Mouse (Mus musculus) erythroblast, embryonic 14.5 days (primary cell): ENCODE measurements around the gene D630003M21Rik. TPM values are rescaled to one million over a fixed set of nuclear protein-coding genes. Genes with fewer than 3 reads are reported as not detected.

Source experiments
- H3K27me3 ChIP-seq: 2 replicates; pipeline ENCODE4 v1.6.1; 2012; ENCODE audit warnings: inconsistent platforms; ENCODE audit not compliant: control insufficient read depth
- H3K36me3 ChIP-seq: 2 replicates; pipeline ENCODE4 v1.6.1; 2012; ENCODE audit warnings: mild to moderate bottlenecking, inconsistent platforms; ENCODE audit not compliant: control insufficient read depth
- H3K4me1 ChIP-seq: 2 replicates; pipeline ENCODE4 v1.6.1; 2012; ENCODE audit warnings: inconsistent platforms; ENCODE audit not compliant: control insufficient read depth
- H3K4me3 ChIP-seq: replicated peaks from 2 replicates; pipeline ENCODE3; 2012; ENCODE audit warnings: moderate library complexity, mild to moderate bottlenecking, inconsistent platforms
- H3K9me3 ChIP-seq: 2 replicates; pipeline ENCODE4 v1.6.1; 2012; ENCODE audit warnings: low read length, inconsistent platforms, mixed read lengths; ENCODE audit not compliant: control insufficient read depth
- GATA1 ChIP-seq: IDR thresholded peaks from 2 replicates; pipeline ENCODE4 v1.6.1; 2012; ENCODE audit warnings: low read length, inconsistent platforms, mixed read lengths
- TAL1 ChIP-seq: IDR thresholded peaks from 3 replicates; pipeline ENCODE4 v1.6.1; 2012; ENCODE audit warnings: low read length, inconsistent platforms, mixed read lengths
- polyA plus RNA-seq: library from polyadenylated mRNA; stranded (reverse); fragments of >175 nt; gene quantifications from 2 replicates; pipeline ENCODE4 v1.2.3, GENCODE M21; 2012

Gene D630003M21Rik
- polyA plus RNA-seq, 1 experiment = 0.01 TPM

- peaks cover 5% of the 10 kb centered on the region for H3K4me1 ChIP-seq
- H3K4me3 ChIP-seq = no peak overlapping the region
- no peaks in the 10 kb centered on the region for H3K9me3 ChIP-seq
- TF ChIP-seq TAL1 (no peak), GATA1 (no peak)
- H3K27me3 ChIP-seq = no peaks in the 10 kb centered on the region; the same call in 1 of the 2 replicates
- H3K36me3 ChIP-seq = no peaks in the 10 kb centered on the region
Observed at GRCm38 (mm10) chr2:158191098-158191497, 37.9 kb downstream of the D630003M21Rik start.

DNA sequence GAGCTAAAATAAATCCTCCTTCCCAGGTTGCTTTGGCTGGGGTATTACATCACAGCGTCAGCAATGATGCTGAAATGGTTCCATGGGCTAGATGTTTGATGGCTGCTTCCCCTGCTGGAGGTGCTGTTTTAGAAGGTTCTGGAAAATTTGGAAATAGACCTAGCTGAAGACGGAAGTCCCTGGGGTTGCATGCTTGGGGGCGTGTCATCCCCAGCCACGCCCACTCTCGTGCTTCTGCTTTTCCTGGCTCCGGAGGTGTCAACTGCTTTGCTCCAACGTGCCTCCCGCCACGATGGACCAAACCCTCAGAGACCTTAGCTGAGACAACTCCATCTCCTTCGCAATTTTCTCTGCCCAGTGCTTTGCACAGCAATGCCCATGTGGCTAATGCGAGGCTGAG is 39.6 kb downstream of the D630003M21Rik start:
- H3K27me3 ChIP-seq = no peaks in the 10 kb centered on the region; the same call in 1 of the 2 replicates
- H3K36me3 ChIP-seq = no peaks in the 10 kb centered on the region
- H3K4me3 ChIP-seq = no peak overlapping the region
- TF ChIP-seq GATA1 (no peak), TAL1 (no peak)
- H3K4me1 ChIP-seq = peaks cover 5% of the 10 kb centered on the region
- no peaks in the 10 kb centered on the region for H3K9me3 ChIP-seq

GRCm38 (mm10) chr2:158186206-158186871 is 42.7 kb downstream of the D630003M21Rik start:
- H3K36me3 ChIP-seq = no peaks in the 10 kb centered on the region
- H3K4me3 ChIP-seq = no peak overlapping the region
- TF ChIP-seq TAL1 = no peak
- no peak for TF ChIP-seq GATA1
- H3K27me3 ChIP-seq = no peaks in the 10 kb centered on the region
- H3K9me3 ChIP-seq = no peaks in the 10 kb centered on the region
- no peaks in the 10 kb centered on the region for H3K4me1 ChIP-seq

- Histone ChIP-seq H3K4me1 (peaks cover 7% of the 10 kb centered on the region), H3K27me3 (peaks cover 11% of the 10 kb centered on the region), H3K4me3 (no peak overlapping the region), H3K36me3 (no peaks in the 10 kb centered on the region), H3K9me3 (no peaks in the 10 kb centered on the region)
- TF ChIP-seq GATA1 (no peak), TAL1 (no peak)
Observed at GRCm38 (mm10) chr2:158183266-158183665, 45.8 kb downstream of the D630003M21Rik start.

DNA sequence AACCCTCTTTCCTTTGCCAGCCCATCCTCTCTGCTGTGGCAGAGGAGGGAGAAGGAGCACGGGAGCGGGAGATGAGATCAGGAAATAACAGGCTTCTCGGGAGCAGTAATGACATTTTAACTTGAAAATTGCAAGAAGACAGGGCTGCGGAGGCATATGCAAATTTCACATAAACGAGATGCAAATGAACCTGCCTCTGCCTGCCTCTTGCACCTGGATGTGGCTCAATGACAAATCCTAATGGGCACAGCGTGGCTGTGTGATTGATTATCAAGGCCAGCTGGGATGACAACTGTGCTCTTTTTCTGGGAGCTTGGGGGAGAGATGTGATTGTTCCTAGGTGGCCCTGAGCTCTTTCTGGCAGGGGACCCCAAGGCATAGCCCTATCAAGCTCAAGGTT is 47.1 kb downstream of the D630003M21Rik start:
- Histone ChIP-seq H3K4me3 (no peak overlapping the region), H3K27me3 (peaks cover 20% of the 10 kb centered on the region)
- no peak for TF ChIP-seq TAL1
- no peak for TF ChIP-seq GATA1

GRCm38 (mm10) chr2:158180797-158181196 is 48.2 kb downstream of the D630003M21Rik start:
- no peaks in the 10 kb centered on the region for H3K36me3 ChIP-seq
- 0 out of 2 replicates have a peak, but pooled peaks cover 3% of the 10 kb centered on the region for H3K9me3 ChIP-seq
- TF ChIP-seq GATA1 (no peak), TAL1 (no peak)
- peaks cover 9% of the 10 kb centered on the region for H3K4me1 ChIP-seq
- H3K4me3 ChIP-seq = no peak overlapping the region
- H3K27me3 ChIP-seq = peaks cover 31% of the 10 kb centered on the region

More for the DNA sequence above, 47.1 kb downstream of the D630003M21Rik start:
- Histone ChIP-seq H3K36me3 (no peaks in the 10 kb centered on the region), H3K4me1 (peaks cover 7% of the 10 kb centered on the region), H3K9me3 (0 out of 2 replicates have a peak, but pooled peaks cover under 1% of the 10 kb centered on the region)

GRCm38 (mm10) chr2:158179370-158180111 is 49.5 kb downstream of the D630003M21Rik start:
- Histone ChIP-seq H3K36me3 (no peaks in the 10 kb centered on the region), H3K4me1 (peaks cover 19% of the 10 kb centered on the region), H3K9me3 (0 out of 2 replicates have a peak, but pooled peaks cover 3% of the 10 kb centered on the region), H3K27me3 (peaks cover 44% of the 10 kb centered on the region), H3K4me3 (no peak overlapping the region)
- TF ChIP-seq GATA1 = no peak
- TF ChIP-seq TAL1 = no peak

DNA sequence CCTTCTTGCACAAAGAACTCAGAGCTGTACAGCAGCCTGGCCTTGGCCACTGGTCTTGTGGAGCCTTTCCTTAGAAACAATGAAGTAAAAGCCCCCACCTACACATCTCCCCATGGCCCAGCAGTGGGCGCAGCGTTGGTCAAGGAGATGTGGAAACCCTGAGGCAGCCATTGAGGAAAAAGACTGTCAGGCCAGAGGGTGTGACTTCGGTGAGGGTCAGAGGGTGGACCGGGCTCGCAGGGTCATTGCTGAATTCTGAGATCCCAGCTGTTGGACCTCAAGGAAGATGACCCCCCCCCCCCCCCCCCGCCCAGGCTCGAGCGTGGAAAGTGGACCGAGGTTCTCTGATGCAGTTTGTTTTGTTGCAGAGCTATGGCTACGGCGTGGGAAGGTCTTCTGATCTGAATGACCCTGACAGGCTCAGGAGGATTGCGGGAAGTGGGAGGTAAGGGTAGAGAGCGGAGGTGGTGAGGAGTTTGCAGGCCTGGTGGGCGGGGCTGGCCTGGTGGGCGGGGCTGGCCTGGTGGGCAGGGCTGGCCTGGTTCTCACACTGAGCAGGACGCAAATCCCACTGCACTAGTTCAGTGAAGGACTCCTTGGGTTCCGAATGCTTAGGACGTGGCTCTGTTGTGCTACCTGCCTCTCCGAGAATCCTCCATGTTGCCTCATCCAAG is 50.2 kb downstream of the D630003M21Rik start:
- no peaks in the 10 kb centered on the region for H3K36me3 ChIP-seq
- H3K4me1 ChIP-seq = peaks cover 19% of the 10 kb centered on the region
- peaks cover 51% of the 10 kb centered on the region for H3K27me3 ChIP-seq
- H3K9me3 ChIP-seq = 0 out of 2 replicates have a peak, but pooled peaks cover 3% of the 10 kb centered on the region
- no peak for TF ChIP-seq GATA1
- no peak for TF ChIP-seq TAL1
- no peak overlapping the region for H3K4me3 ChIP-seq

- H3K27me3 ChIP-seq = peaks cover 57% of the 10 kb centered on the region
- H3K36me3 ChIP-seq = no peaks in the 10 kb centered on the region
- peaks cover 19% of the 10 kb centered on the region for H3K4me1 ChIP-seq
- H3K4me3 ChIP-seq = no peak overlapping the region
- TF ChIP-seq GATA1 (no peak), TAL1 (no peak)
- 0 out of 2 replicates have a peak, but pooled peaks cover 3% of the 10 kb centered on the region for H3K9me3 ChIP-seq
Observed at GRCm38 (mm10) chr2:158178139-158178538, 50.9 kb downstream of the D630003M21Rik start.
